Mouse (Mus musculus) embryonic fibroblast, embryonic 13.5 days (primary cell): ENCODE measurements around the gene Cog5.

Source experiments
- CTCF ChIP-seq: IDR thresholded peaks from 2 replicates; pipeline ENCODE4 v1.5.1; 2011; ENCODE audit warnings: mild to moderate bottlenecking, control low read depth, low read length, moderate library complexity, borderline replicate concordance; ENCODE audit not compliant: insufficient read depth
- POLR2A ChIP-seq: IDR thresholded peaks from 2 replicates; pipeline ENCODE4 v1.6.1; 2011; ENCODE audit warnings: low read depth, mild to moderate bottlenecking, control low read depth, low read length, moderate library complexity

DNA sequence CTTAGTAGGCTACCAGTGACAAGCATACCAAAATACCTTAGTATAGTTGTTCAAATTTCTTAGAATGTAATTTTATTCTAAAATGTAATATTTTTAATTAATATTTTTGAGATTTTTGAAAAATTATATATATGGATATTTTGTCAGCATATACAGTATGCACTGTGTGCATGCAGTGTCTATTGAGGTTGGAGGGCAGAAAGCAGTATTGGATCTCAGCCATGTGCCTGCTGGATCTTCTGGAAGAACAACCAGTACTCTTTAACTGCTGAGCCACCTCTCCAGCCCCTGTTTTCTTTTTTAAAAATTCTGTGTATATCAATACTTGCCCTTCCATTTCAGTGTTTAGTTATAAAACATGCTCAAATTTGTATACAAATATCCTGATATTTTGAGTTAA, 164.4 kb downstream of the Cog5 start:
- TF ChIP-seq POLR2A (no peak), CTCF (no peak)
